Mouse (Mus musculus) G1E (cell line): ENCODE results near the gene Commd4. TPM values are rescaled to one million over a fixed set of nuclear protein-coding genes. Genes with fewer than 3 reads are reported as not detected.

Experiments
- ATAC-seq: 2 replicates; pipeline ENCODE4 v1.8.0; 2016; ENCODE audit warnings: mild to moderate bottlenecking; ENCODE audit not compliant: insufficient number of reproducible peaks, poor library complexity, low FRiP score, severe bottlenecking; ENCODE audit errors: extremely low read depth
- DNase-seq: peaks from one replicate; pipeline ENCODE4 v3.0.0; 2012; ENCODE audit warnings: low spot score
- H3K27me3 ChIP-seq: 2 replicates; pipeline ENCODE4 v1.6.1; 2012; ENCODE audit warnings: mild to moderate bottlenecking, low read length, inconsistent platforms; ENCODE audit not compliant: insufficient read depth
- H3K36me3 ChIP-seq: replicated peaks from 2 replicates; pipeline ENCODE3; 2012; ENCODE audit warnings: mild to moderate bottlenecking, inconsistent platforms
- H3K4me1 ChIP-seq: 2 replicates; pipeline ENCODE4 v1.6.1; 2012; ENCODE audit warnings: low read depth, low read length, inconsistent platforms, mixed read lengths; ENCODE audit not compliant: insufficient read depth
- H3K4me3 ChIP-seq: 2 replicates; pipeline ENCODE4 v1.5.1; 2012; ENCODE audit warnings: low read depth, mild to moderate bottlenecking, inconsistent platforms, low read length, moderate library complexity, mixed read lengths
- H3K9me3 ChIP-seq: replicated peaks from 2 replicates; pipeline ENCODE4 v1.6.1; 2012; ENCODE audit warnings: inconsistent platforms
- CTCF ChIP-seq: IDR thresholded peaks from 2 replicates; pipeline ENCODE4 v1.5.1; 2012; ENCODE audit warnings: low read depth, low read length, inconsistent platforms, mixed read lengths
- GATA1 ChIP-seq: IDR thresholded peaks from 2 replicates; pipeline ENCODE4 v1.6.1; 2012; ENCODE audit warnings: borderline replicate concordance, low read length, inconsistent platforms, mixed read lengths
- GATA2 ChIP-seq: IDR thresholded peaks from 2 replicates; pipeline ENCODE4 v1.6.1; 2012; ENCODE audit warnings: low read depth, low read length, inconsistent platforms, borderline replicate concordance
- POLR2AphosphoS5 ChIP-seq: IDR thresholded peaks from 2 replicates; pipeline ENCODE4 v1.6.1; 2012; ENCODE audit warnings: low read depth, low read length, inconsistent platforms; ENCODE audit not compliant: insufficient replicate concordance
- TAL1 ChIP-seq: conservative IDR thresholded peaks from 2 replicates; pipeline ENCODE4 v1.6.1; 2012; ENCODE audit warnings: low read depth, low read length, inconsistent platforms, mixed read lengths
- polyA plus RNA-seq: library from polyadenylated mRNA; stranded (reverse); fragments of >175 nt; gene quantifications from 2 replicates; pipeline ENCODE4 v1.2.3, GENCODE M21; 2012
- total RNA-seq, 2 experiments: library from RNA; stranded (forward) in 1 of 2; stranded (reverse) in 1 of 2; fragments of 200-1000 nt in 1 of 2; fragments of >200 nt in 1 of 2; fragmentation: Nextera tagmentation in 1 of 2; gene quantifications; 2 replicates each; pipeline ENCODE4 v1.2.3; 2014 to 2017

The Commd4 gene
- total and polyA plus RNA-seq, 3 experiments: 36.2 to 175 (median 59.7) TPM

DNA sequence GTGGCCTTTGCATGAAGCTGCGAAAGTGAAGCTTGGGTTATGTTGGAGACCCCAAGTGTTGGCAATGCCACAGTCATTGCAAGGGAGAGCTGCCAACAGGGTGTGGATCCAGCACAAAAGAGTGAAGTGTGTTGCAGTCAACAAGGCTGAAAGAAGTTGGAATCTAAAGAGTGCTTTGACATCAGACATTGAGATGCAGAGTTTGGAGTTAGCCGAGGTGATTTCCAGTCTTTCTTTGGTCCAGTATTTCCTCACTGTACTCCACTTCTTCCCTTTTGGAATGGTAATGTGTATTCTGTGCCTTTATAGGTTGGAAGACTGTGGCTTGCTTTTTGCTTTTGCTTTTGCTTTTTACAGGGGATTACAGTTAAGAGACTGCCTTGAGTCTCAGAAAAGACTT, 8.0 kb upstream of the Commd4 start:
- H3K4me3 ChIP-seq: no peak overlapping the region
- no peaks in the 10 kb centered on the region for H3K36me3 ChIP-seq
- DNase-seq: no peak
- TF ChIP-seq CTCF: no peak
- TF ChIP-seq GATA1: no peak
- TF ChIP-seq TAL1: no peak
- TF ChIP-seq POLR2AphosphoS5: no peak
- TF ChIP-seq GATA2: no peak
- no peak for ATAC-seq
- peaks cover 27% of the 10 kb centered on the region for H3K27me3 ChIP-seq
- H3K4me1 ChIP-seq: peaks cover 7% of the 10 kb centered on the region
- no peaks in the 10 kb centered on the region for H3K9me3 ChIP-seq

- no peaks in the 10 kb centered on the region for H3K9me3 ChIP-seq
- TF ChIP-seq TAL1: no peak
- no peak for TF ChIP-seq CTCF
- TF ChIP-seq GATA1: no peak
- no peak for TF ChIP-seq POLR2AphosphoS5
- no peak for TF ChIP-seq GATA2
- H3K4me3 ChIP-seq: no peak overlapping the region
- H3K4me1 ChIP-seq: peaks cover 14% of the 10 kb centered on the region
- DNase-seq (no peak), ATAC-seq (no peak)
- peaks cover 23% of the 10 kb centered on the region for H3K27me3 ChIP-seq
- no peaks in the 10 kb centered on the region for H3K36me3 ChIP-seq
These were observed 5.0 kb upstream of the Commd4 start for GRCm38 (mm10) chr9:57163137-57163536.

GRCm38 (mm10) chr9:57162496-57162895, 4.4 kb upstream of the Commd4 start:
- ATAC-seq: no peak
- H3K36me3 ChIP-seq: no peaks in the 10 kb centered on the region
- H3K27me3 ChIP-seq: peaks cover 23% of the 10 kb centered on the region
- TF ChIP-seq TAL1: no peak
- no peak for TF ChIP-seq CTCF
- TF ChIP-seq POLR2AphosphoS5: no peak
- TF ChIP-seq GATA2: no peak
- TF ChIP-seq GATA1: no peak
- peaks cover 17% of the 10 kb centered on the region for H3K4me1 ChIP-seq
- DNase-seq: no peak
- no peak overlapping the region for H3K4me3 ChIP-seq
- no peaks in the 10 kb centered on the region for H3K9me3 ChIP-seq

GRCm38 (mm10) chr9:57158506-57158905, 375 bp upstream of the Commd4 start:
- Histone ChIP-seq H3K9me3 (no peaks in the 10 kb centered on the region), H3K27me3 (peaks cover 8% of the 10 kb centered on the region), H3K36me3 (peaks cover 33% of the 10 kb centered on the region), H3K4me1 (peaks cover 38% of the 10 kb centered on the region), H3K4me3 (peak overlapping the region; percentile 91)
- DNase-seq (no peak), ATAC-seq (no peak)
- TF ChIP-seq POLR2AphosphoS5 (no peak), CTCF (no peak), TAL1 (no peak), GATA2 (no peak), GATA1 (no peak)

DNA sequence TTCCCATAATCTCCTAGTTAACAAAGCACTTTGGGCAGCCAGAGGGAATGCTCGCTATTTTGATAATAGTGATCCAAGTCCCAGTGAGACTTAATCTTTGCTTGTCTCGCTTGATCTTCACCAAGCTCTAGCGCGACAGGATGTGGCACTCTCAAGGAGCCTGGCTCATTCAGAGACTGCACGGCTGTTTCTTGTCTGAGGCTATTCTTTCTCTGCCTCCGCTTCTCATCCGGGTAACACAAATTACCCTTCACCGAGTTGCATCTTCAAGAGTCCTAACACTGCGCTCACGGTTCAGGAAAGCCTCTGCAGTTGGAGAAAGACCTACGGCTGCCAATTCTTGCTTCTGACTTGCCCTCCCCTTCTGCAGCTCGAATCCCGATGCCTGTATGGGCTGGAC, 632 bp downstream of the Commd4 start:
- no peak for ATAC-seq
- H3K4me3 ChIP-seq: peak overlapping the region; percentile 91
- DNase-seq: no peak

DNA sequence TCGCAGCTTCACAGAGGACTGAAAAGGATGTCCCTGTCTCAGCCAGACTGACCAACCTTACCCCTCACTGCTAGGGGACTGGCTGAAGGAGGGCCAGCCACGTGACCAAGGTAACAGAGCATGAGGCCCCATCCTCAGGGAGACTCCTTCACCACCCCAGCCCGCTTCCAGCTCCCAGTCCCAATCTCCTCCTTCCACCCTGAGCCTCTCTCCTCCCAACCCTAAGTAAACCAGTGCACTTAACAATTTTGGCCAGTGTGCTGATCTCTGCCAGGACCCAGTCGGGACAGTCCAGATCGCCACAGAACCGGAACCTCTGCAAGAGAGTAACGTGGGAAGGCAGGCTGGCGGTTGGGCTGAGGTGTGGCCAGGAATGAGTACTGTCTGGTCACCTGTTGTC, 1.3 kb downstream of the Commd4 start:
- H3K4me1 ChIP-seq: peaks cover 31% of the 10 kb centered on the region
- TF ChIP-seq TAL1 (no peak), GATA2 (no peak), CTCF (no peak), GATA1 (no peak), POLR2AphosphoS5 (no peak)
- ATAC-seq: no peak
- DNase-seq: no peak
- peak overlapping the region; percentile 91; the same call in 1 of the 2 replicates for H3K4me3 ChIP-seq
- H3K9me3 ChIP-seq: no peaks in the 10 kb centered on the region
- peaks cover 4% of the 10 kb centered on the region; the same call in 1 of the 2 replicates for H3K27me3 ChIP-seq
- H3K36me3 ChIP-seq: peaks cover 33% of the 10 kb centered on the region

More for the DNA sequence above, 632 bp downstream of the Commd4 start:
- Histone ChIP-seq H3K36me3 (peaks cover 33% of the 10 kb centered on the region), H3K4me1 (peaks cover 35% of the 10 kb centered on the region), H3K27me3 (peaks cover 4% of the 10 kb centered on the region; the same call in 1 of the 2 replicates), H3K9me3 (no peaks in the 10 kb centered on the region)
- TF ChIP-seq GATA1 (no peak), GATA2 (no peak), CTCF (no peak), TAL1 (no peak), POLR2AphosphoS5 (no peak)

DNA sequence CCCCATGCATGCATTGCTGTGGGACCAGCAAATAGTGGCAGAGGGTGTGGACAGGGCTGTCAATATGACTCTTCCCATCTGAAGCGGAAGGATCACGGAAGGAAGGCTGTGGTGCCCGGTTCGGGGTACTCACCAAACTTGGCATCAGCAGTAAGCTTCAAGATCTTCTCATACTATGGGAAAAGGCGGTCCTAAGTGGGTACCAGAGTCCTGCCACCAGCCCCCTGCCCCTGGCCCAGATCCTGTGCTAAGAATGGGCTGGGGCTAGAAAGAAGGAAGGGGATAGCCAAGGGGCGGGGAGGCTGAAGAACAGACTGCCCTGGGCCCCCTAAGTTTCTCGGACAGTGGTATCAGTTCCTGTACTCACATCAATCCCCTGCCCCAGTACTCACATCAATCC, 1.7 kb downstream of the Commd4 start:
- DNase-seq: no peak
- TF ChIP-seq TAL1 (no peak), GATA2 (no peak), POLR2AphosphoS5 (no peak), GATA1 (no peak), CTCF (no peak)

More for the DNA sequence above, 1.7 kb downstream of the Commd4 start:
- no peak for ATAC-seq
- Histone ChIP-seq H3K36me3 (peaks cover 33% of the 10 kb centered on the region), H3K4me1 (peaks cover 31% of the 10 kb centered on the region), H3K4me3 (no peak overlapping the region), H3K9me3 (no peaks in the 10 kb centered on the region), H3K27me3 (peaks cover 2% of the 10 kb centered on the region; the same call in 1 of the 2 replicates)
